Mouse (Mus musculus) erythroblast, embryonic 14.5 days (primary cell): Measurements from ENCODE around the gene Hist1h1d.

Experiments
- GATA1 ChIP-seq: IDR thresholded peaks from 2 replicates; pipeline ENCODE4 v1.6.1; 2012; ENCODE audit warnings: low read length, inconsistent platforms, mixed read lengths
- TAL1 ChIP-seq: IDR thresholded peaks from 3 replicates; pipeline ENCODE4 v1.6.1; 2012; ENCODE audit warnings: low read length, inconsistent platforms, mixed read lengths

- TF ChIP-seq GATA1 (no peak), TAL1 (no peak)
Measured at GRCm38 (mm10) chr13:23584331-23584730, 31.3 kb downstream of the Hist1h1d start.
